Mouse (Mus musculus) ES-E14 (cell line): ENCODE measurements around the gene Cmtm6. TPM values are rescaled to one million over a fixed set of nuclear protein-coding genes. Genes with fewer than 3 reads are reported as not detected.
A peak's percentile ranks its signal among the peaks of the same experiment; 100 is the strongest.

Experiments used
- DNase-seq: peaks from one replicate; pipeline ENCODE4 v3.0.0-alpha.2; 2013; ENCODE audit warnings: low read depth, low spot score
- H3K27ac ChIP-seq: 2 replicates; pipeline ENCODE4 v1.5.1; 2012; ENCODE audit warnings: low read depth, mild to moderate bottlenecking, low read length, moderate library complexity, mixed read lengths; ENCODE audit not compliant: poor library complexity, insufficient read depth, severe bottlenecking
- H3K36me3 ChIP-seq: 2 replicates; pipeline ENCODE4 v1.6.1; 2012; ENCODE audit warnings: mild to moderate bottlenecking, low read length, moderate library complexity, mixed read lengths; ENCODE audit not compliant: control insufficient read depth, poor library complexity, insufficient read depth, severe bottlenecking
- H3K4me1 ChIP-seq, 2 experiments: fragments of 150-350 bp in 1 of 2; sonication (generic) in 1 of 2; 2 replicates each; pipeline ENCODE4 v1.6.1; 2012; ENCODE audit warnings: low read length in 2 of 2, mild to moderate bottlenecking in 1 of 2, mixed read lengths in 1 of 2; ENCODE audit not compliant: control insufficient read depth in 2 of 2, insufficient read depth in 2 of 2, poor library complexity in 1 of 2
- H3K4me3 ChIP-seq, 2 experiments: fragments of 150-350 bp in 1 of 2; sonication (generic) in 1 of 2; 2 replicates each; pipeline ENCODE4 v1.5.1; 2012; ENCODE audit warnings: low read length in 2 of 2, low read depth in 1 of 2, mild to moderate bottlenecking in 1 of 2, mixed read lengths in 1 of 2; ENCODE audit not compliant: insufficient read depth in 1 of 2, poor library complexity in 1 of 2, severe bottlenecking in 1 of 2
- H3K9ac ChIP-seq: 2 replicates; pipeline ENCODE4 v1.6.1; 2012; ENCODE audit warnings: low read depth, mild to moderate bottlenecking, low read length, mixed read lengths; ENCODE audit not compliant: poor library complexity, insufficient read depth, severe bottlenecking
- H3K9me3 ChIP-seq: fragments of 150-350 bp; sonication (generic); 2 replicates; pipeline ENCODE4 v1.6.1; 2012; ENCODE audit warnings: low read depth, mild to moderate bottlenecking, low read length; ENCODE audit not compliant: control insufficient read depth, insufficient read depth
- CHD2 ChIP-seq: IDR thresholded peaks from 2 replicates; pipeline ENCODE4 v1.6.1; 2014; ENCODE audit warnings: mild to moderate bottlenecking, low read depth, low read length, inconsistent platforms
- HCFC1 ChIP-seq: IDR thresholded peaks from 2 replicates; pipeline ENCODE4 v1.6.1; 2012; ENCODE audit warnings: low read length, inconsistent platforms, borderline replicate concordance; ENCODE audit not compliant: insufficient read depth
- MAFK ChIP-seq: IDR thresholded peaks from 2 replicates; pipeline ENCODE4 v1.6.1; 2014; ENCODE audit warnings: mild to moderate bottlenecking, low read depth, low read length, inconsistent platforms; ENCODE audit not compliant: insufficient read depth
- ZC3H11A ChIP-seq: IDR thresholded peaks from 2 replicates; pipeline ENCODE4 v1.6.1; 2012; ENCODE audit warnings: low read depth, mild to moderate bottlenecking, inconsistent platforms, low read length, borderline replicate concordance
- ZNF384 ChIP-seq: IDR thresholded peaks from 2 replicates; pipeline ENCODE4 v1.6.1; 2012; ENCODE audit warnings: low read depth, low read length, inconsistent platforms
- in situ Hi-C, 2 experiments: fragments of 600-800 bp; cut with MboI; formaldehyde crosslinking; loops; one replicate each; pipeline ENCODE4 v1.15.1; 2025; ENCODE audit warnings: low sequenced_read_pairs in 2 of 2, inconsistent platforms in 1 of 2; ENCODE audit not compliant: unreplicated experiment in 2 of 2
- total RNA-seq: library from RNA; depleted of rRNA; stranded (reverse); fragments of 300-350 nt; gene quantifications from 2 replicates; pipeline ENCODE4 v1.2.3, GENCODE M21; 2012

Cmtm6 gene
- total RNA-seq, 1 experiment, result 74.4 TPM

DNA sequence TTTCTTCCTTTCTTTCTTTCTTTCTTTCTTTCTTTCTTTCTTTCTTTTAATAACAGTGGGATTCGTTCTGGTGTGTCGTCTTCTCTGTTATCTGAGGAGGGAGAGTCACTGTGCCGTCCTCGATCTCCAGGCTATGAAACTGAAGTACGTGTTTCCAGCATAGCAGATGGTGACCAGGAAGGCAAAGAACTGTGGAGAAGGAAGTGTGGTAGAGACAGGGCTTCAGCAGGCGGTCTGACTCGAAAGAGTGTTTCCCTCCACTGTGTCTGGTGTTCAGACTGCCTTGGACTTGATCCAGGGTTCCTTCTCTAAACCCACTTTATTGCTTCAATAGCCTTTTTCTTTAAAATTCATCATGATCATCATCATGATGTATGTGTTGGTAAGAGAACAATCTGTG is 58.6 kb downstream of the Cmtm6 start:
- in situ Hi-C loops, result no loop called here
- TF ChIP-seq MAFK (no peak), HCFC1 (no peak), ZC3H11A (no peak), ZNF384 (no peak), CHD2 (no peak)
- DNase-seq, result no peak

DNA sequence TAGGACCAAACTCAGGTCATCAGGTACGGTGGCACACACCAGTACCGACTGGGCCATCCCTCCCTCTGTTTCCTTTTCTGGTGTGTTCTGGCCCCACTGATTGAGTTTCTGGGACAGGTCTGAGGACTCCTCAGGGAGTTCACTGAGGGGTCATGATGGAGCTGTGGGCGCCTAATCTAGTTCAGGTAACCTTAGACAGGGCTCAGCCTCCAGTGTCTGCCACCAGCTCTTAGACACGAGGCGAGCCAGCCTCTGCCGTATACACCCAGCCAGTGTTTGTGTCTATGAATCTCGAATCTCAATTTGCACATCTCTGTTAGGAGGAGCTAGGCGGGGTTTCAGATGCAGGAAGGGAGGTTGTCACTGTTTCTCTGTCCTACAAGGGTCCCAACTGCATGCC is 59.1 kb downstream of the Cmtm6 start:
- H3K27ac ChIP-seq, result no peak overlapping the region
- in situ Hi-C loops, result no loop called here
- no peak for TF ChIP-seq HCFC1
- no peak for TF ChIP-seq ZNF384
- no peak for TF ChIP-seq CHD2
- no peak for TF ChIP-seq MAFK
- no peak overlapping the region for H3K9ac ChIP-seq
- no peaks in the 10 kb centered on the region for H3K9me3 ChIP-seq
- H3K4me1 ChIP-seq, result peaks cover 2 to 6% of the 10 kb centered on the region in 2 experiments; a peak in 2 of 4 replicates
- H3K36me3 ChIP-seq, result no peaks in the 10 kb centered on the region
- no peak overlapping the region for H3K4me3 ChIP-seq
- DNase-seq, result no peak

More for the DNA sequence above, 58.6 kb downstream of the Cmtm6 start:
- Histone ChIP-seq H3K9ac (no peak overlapping the region), H3K36me3 (no peaks in the 10 kb centered on the region), H3K9me3 (no peaks in the 10 kb centered on the region), H3K4me3 (no peak overlapping the region), H3K27ac (no peak overlapping the region), H3K4me1 (peaks cover 2 to 8% of the 10 kb centered on the region in 2 experiments; a peak in 2 of 4 replicates)

- Histone ChIP-seq H3K9ac (no peak overlapping the region), H3K36me3 (no peaks in the 10 kb centered on the region), H3K9me3 (no peaks in the 10 kb centered on the region), H3K4me1 (peaks cover 0 to 6% of the 10 kb centered on the region in 2 experiments; a peak in 1 of 4 replicates), H3K27ac (no peak overlapping the region), H3K4me3 (no peak overlapping the region)
- TF ChIP-seq ZC3H11A, result no peak
- no peak for TF ChIP-seq CHD2
- TF ChIP-seq ZNF384, result no peak
- no peak for TF ChIP-seq MAFK
- TF ChIP-seq HCFC1, result no peak
- in situ Hi-C loops, result no loop called here
- DNase-seq, result no peak
Measured at GRCm38 (mm10) chr9:114793764-114794295, 62.9 kb downstream of the Cmtm6 start.

DNA sequence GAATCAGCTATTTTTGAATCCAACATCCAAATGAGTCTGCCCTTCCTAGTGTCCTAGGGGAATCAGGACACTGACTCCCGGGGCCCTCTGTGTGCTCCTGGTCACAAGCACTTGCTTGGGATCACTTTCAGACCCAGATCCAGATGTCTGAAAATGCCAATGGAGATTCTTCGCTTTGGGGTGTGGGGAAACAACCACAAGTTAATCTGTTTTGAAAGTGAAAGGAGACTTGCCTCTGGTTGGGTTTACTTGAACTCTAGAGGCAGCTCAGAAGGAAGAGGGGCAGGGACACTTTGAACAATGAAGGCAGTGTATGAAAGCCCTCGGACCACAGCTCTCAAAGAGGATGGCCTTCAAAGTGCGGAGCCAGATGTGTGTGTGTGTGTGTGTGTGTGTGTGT is 63.6 kb downstream of the Cmtm6 start:
- no peak overlapping the region for H3K9ac ChIP-seq
- H3K9me3 ChIP-seq, result no peaks in the 10 kb centered on the region
- in situ Hi-C loops, result no loop called here
- no peaks in the 10 kb centered on the region for H3K36me3 ChIP-seq
- TF ChIP-seq ZNF384 (peak; percentile 71), HCFC1 (no peak)
- no peak overlapping the region for H3K27ac ChIP-seq
- DNase-seq, result no peak
- no peak overlapping the region for H3K4me3 ChIP-seq
- H3K4me1 ChIP-seq, result peaks cover 0 to 8% of the 10 kb centered on the region in 2 experiments; a peak in 1 of 4 replicates

DNA sequence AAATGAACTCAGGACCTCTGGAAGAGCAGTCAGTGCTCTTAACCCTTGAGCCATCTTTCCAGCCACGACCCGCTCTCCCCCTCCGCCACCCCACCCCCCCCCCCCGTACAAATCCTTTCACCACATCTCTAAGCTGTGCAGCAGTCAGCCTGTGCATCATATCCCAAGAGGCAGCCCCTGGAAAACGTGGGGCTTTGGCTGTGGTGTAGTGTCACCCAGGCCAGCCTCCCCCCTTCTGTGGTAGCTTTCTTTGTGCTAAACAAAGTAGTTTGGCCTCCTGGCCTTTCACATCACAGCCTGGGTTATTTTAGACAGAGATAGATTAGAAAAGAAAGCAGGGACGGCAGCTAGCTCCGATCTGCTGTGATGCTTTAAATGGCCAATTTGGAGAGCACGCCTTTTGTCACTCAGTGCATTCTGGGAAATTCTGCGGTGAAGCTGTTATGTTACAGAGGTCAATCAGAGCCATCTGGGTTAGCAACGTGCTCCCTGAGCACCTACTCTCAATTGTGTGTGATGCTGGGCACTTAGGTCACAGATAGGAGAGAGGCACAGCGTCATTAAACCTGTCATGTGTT is 65.6 kb downstream of the Cmtm6 start:
- Histone ChIP-seq H3K36me3 (no peaks in the 10 kb centered on the region), H3K4me3 (no peak overlapping the region), H3K9me3 (no peaks in the 10 kb centered on the region), H3K9ac (no peak overlapping the region), H3K4me1 (peaks cover 2 to 8% of the 10 kb centered on the region in 2 experiments; a peak in 2 of 4 replicates), H3K27ac (no peak overlapping the region)
- in situ Hi-C loops, result no loop called here
- no peak for DNase-seq
- TF ChIP-seq CHD2, result no peak
- no peak for TF ChIP-seq MAFK
- no peak for TF ChIP-seq HCFC1
- TF ChIP-seq ZNF384, result no peak
- TF ChIP-seq ZC3H11A, result no peak
